Mouse (Mus musculus): ENCODE results near the gene Pdf. TPM values are rescaled to one million over a fixed set of nuclear protein-coding genes. Genes with fewer than 3 reads are reported as not detected.

Gene Pdf
- 51.0 and 53.2 TPM in 2 replicates for polyA plus RNA-seq (2015; fragmentation: Nextera tagmentation; extraction: Ambion mirVana)

DNA sequence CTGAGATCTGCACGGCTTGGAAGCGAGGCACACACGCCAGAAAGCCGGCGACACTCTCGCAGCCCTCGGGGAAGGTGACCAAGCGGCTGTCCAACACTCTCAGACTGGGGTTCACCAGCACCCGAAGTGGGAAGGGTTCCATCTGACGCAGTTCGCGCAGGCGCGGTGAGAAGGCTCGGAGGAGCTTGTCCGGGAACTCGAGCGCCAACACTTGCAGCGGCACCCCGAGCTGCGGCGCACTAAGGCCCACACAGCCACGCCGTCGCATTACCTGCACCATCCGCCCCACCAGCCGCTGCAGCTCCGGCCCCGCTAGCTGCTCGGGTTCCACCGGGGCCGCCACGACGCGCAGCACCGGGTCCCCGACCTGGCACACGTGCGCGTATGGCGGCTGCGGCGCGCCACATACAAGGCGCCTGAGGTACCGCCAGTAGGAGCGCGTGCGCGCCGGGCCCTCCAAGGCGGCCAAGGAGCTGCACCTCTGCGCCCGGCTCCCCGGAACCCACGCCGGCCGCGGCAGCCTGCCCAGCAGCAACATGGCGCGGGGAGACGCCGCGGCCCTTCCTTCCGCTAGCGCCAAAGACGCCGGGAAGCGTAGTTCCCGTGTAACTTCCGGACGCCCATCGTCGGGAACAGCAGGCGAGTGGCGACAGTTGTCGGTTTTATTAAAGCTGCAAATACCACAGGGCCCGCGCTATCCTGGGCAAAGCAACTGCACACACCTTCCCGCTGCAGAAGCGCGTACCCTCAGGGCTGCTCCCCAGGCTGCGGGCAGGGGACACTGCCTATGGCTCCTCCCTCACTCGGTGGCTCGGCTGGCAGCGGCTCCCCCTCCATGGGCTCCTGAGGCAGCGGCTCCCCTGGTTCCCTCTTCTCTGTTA is at the start of gene Pdf:
Gene Pdf (minus strand): TSS at position 554 of the 881 bp plus-strand sequence.
- WGBS = under 1% methylated on average over 87 of the region's 87 CpGs
- peak within 1 kb of the TSS; percentile 80 for H3K4me3 ChIP-seq (ENCODE audit: low read length)

DNA sequence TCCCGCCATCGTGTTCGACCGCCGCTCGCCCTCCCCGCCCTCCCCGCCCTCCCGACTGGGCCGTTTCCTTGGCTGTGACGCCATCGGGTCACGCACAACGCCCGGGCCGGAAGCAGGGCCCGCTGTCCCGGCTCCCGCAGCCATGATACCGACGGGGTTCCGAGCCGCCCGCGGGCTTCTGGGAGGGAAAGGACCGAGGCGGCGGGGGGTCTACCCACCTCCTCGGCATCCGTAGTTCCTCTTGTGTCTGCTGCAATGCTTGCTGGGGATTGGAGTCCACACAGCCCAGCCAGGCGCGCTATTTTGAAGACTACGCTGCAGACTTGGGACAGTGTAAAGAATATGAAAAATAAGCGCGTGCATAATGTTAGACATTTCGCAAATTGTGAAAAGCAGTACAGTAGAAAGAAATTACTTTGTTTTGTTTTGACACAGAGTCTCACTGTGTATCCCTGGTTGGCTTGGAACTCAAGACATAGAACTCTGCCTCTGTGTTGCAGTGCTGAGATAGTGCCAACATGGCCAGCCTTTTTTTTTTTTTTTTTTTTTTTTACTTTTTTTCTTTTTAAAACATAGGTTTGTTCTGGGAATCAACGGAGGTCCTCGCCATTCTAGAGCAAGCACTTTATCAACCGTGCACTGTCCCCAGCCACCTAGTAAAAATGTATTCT is 48.1 kb upstream of the Pdf start, which contains the start of gene Terf2:
Gene Terf2 (minus strand): TSS at position 182 of the 671 bp plus-strand sequence.
- H3K9me3 ChIP-seq (replicated peaks; ENCODE audit: control insufficient read depth, low read length) = no peaks in the 10 kb centered on the region
- peaks cover 7% of the 10 kb centered on the region; the same call in 1 of the 2 replicates for H3K36me3 ChIP-seq (ENCODE audit: control insufficient read depth, insufficient read depth)
- H3K9ac ChIP-seq (ENCODE audit: low read length) = peak within 1 kb of the TSS; percentile 96
- WGBS = 3% methylated on average over 39 of the region's 39 CpGs
- ATAC-seq (replicated peaks; ENCODE audit: extremely low read depth, insufficient read depth, low FRiP score) = peak; percentile 94
- peak within 1 kb of the TSS; percentile 80 for H3K4me3 ChIP-seq (ENCODE audit: low read length)
- peak within 1 kb of the TSS; percentile 81 for H3K4me2 ChIP-seq (ENCODE audit: low read depth, low read length)
- no peaks in the 10 kb centered on the region for H3K27me3 ChIP-seq (ENCODE audit: control insufficient read depth, insufficient read depth, low read length)
- H3K4me1 ChIP-seq (ENCODE audit: control insufficient read depth, insufficient read depth, low read length) = peaks cover 9% of the 10 kb centered on the region
- peak within 1 kb of the TSS; percentile 92 for H3K27ac ChIP-seq (ENCODE audit: low read length)

More for the DNA sequence above, at the start of gene Pdf:
- Histone ChIP-seq H3K4me1 (ENCODE audit: control insufficient read depth, insufficient read depth, low read length) (peaks cover 19% of the 10 kb centered on the region), H3K36me3 (ENCODE audit: control insufficient read depth, insufficient read depth) (peaks cover 70% of the 10 kb centered on the region), H3K27ac (ENCODE audit: low read length) (peak within 1 kb of the TSS; percentile 92), H3K27me3 (ENCODE audit: control insufficient read depth, insufficient read depth, low read length) (no peaks in the 10 kb centered on the region), H3K9ac (ENCODE audit: low read length) (peak within 1 kb of the TSS; percentile 87), H3K9me3 (replicated peaks; ENCODE audit: control insufficient read depth, low read length) (no peaks in the 10 kb centered on the region), H3K4me2 (ENCODE audit: low read depth, low read length) (peak within 1 kb of the TSS; percentile 93)
- ATAC-seq (replicated peaks; ENCODE audit: extremely low read depth, insufficient read depth, low FRiP score) = peak; percentile 86

DNA sequence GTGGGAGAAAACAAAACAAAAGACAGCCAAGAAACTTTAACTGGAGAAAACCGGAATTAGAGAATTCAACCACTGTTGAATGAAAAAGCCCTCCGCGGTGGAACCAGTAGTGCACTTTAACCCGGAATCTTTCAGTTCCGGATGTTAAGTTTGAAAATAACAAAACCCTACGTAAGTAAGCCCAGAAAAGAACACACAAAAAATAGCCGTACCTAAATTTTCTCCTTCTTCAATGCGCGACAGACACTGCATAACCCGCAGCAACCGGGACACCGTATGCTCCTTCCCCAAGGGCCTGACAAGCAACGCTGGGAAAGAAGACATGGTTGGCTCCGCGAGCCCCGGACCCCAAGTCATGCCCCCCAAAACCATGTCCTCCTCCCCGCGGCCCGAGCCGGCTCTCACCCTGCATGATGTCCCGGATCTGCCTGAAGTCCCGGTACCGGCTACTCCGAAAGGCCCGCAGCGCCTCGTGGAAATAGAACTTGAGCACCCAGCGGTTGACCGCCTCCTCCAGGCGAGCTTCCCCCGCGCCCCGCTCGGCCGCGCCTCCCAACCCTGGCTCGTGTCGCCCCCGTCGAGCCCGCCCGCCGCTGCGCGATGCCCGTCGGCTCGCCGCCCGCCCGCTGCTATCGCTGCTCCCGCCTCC is 47.4 kb upstream of the Pdf start:
- H3K4me1 ChIP-seq (ENCODE audit: control insufficient read depth, insufficient read depth, low read length) = peaks cover 9% of the 10 kb centered on the region
- H3K36me3 ChIP-seq (ENCODE audit: control insufficient read depth, insufficient read depth) = peaks cover 8% of the 10 kb centered on the region; the same call in 1 of the 2 replicates
- under 1% methylated on average over 52 of the region's 53 CpGs for WGBS
- H3K9ac ChIP-seq (ENCODE audit: low read length) = peak overlapping the region; percentile 96
- peak overlapping the region; percentile 92 for H3K27ac ChIP-seq (ENCODE audit: low read length)
- H3K4me2 ChIP-seq (ENCODE audit: low read depth, low read length) = peak overlapping the region; percentile 81
- H3K27me3 ChIP-seq (ENCODE audit: control insufficient read depth, insufficient read depth, low read length) = no peaks in the 10 kb centered on the region
- ATAC-seq (replicated peaks; ENCODE audit: extremely low read depth, insufficient read depth, low FRiP score) = peak; percentile 74
- H3K9me3 ChIP-seq (replicated peaks; ENCODE audit: control insufficient read depth, low read length) = no peaks in the 10 kb centered on the region
- peak overlapping the region; percentile 80 for H3K4me3 ChIP-seq (ENCODE audit: low read length)

DNA sequence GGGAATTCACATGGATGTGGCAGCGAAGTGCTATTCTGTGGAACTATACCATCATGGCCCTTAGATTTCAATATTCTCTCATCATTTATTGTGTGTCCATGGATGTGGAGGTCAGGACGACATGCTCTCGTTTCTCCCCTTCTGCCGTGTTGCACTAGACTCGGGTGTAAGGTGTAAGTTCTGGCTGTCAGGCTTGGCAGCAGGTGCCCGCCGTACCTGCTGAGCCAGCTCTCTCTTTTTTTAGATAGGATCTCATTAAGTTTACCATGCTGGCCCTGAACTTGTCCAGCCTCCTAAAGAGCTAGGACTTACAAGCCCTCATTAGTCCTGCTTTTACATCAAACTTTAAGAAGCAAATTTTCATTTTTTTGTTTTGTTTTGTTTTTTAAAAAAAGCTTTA is 42.1 kb upstream of the Pdf start:
- no peak overlapping the region for H3K9ac ChIP-seq (ENCODE audit: low read length)
- no peak for ATAC-seq (replicated peaks; ENCODE audit: extremely low read depth, insufficient read depth, low FRiP score)
- H3K4me1 ChIP-seq (ENCODE audit: control insufficient read depth, insufficient read depth, low read length) = peaks cover 4% of the 10 kb centered on the region
- no peak overlapping the region for H3K4me3 ChIP-seq (ENCODE audit: low read length)
- H3K27me3 ChIP-seq (ENCODE audit: control insufficient read depth, insufficient read depth, low read length) = no peaks in the 10 kb centered on the region
- H3K9me3 ChIP-seq (replicated peaks; ENCODE audit: control insufficient read depth, low read length) = no peaks in the 10 kb centered on the region
- H3K27ac ChIP-seq (ENCODE audit: low read length) = no peak overlapping the region
- peaks cover 27% of the 10 kb centered on the region for H3K36me3 ChIP-seq (ENCODE audit: control insufficient read depth, insufficient read depth)
- WGBS = 93% methylated on average over 7 of the region's 7 CpGs
- H3K4me2 ChIP-seq (ENCODE audit: low read depth, low read length) = no peak overlapping the region

DNA sequence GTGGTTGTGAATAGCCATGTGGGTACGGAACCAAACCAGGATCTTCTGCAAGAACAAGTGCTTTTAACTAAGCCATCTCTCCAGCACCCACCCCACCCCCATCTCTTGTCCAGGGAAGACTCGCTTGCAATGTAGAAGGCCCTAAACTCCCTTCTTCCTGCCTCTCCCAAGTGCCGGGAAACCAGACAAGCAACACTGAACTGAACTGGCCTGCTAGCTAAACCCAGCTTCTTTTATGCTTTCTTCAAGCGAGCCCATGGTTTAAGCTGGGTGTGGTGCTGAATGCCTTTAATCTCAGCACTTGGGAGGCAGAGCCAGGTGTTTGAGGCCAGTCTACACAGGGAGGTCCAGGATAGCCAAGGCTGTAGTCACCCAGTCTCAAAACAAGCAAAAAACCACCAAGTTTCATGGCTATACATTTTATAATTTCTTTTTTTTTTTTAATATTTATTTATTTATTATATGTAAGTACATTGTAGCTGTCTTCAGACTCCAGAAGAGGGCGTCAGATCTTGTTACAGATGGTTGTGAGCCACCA is 40.2 kb upstream of the Pdf start:
- 94% methylated on average over 5 of the region's 5 CpGs for WGBS
- Histone ChIP-seq H3K4me2 (ENCODE audit: low read depth, low read length) (no peak overlapping the region), H3K27me3 (ENCODE audit: control insufficient read depth, insufficient read depth, low read length) (no peaks in the 10 kb centered on the region), H3K4me1 (ENCODE audit: control insufficient read depth, insufficient read depth, low read length) (no peaks in the 10 kb centered on the region), H3K27ac (ENCODE audit: low read length) (no peak overlapping the region), H3K4me3 (ENCODE audit: low read length) (no peak overlapping the region), H3K9me3 (replicated peaks; ENCODE audit: control insufficient read depth, low read length) (no peaks in the 10 kb centered on the region), H3K36me3 (ENCODE audit: control insufficient read depth, insufficient read depth) (peaks cover 36% of the 10 kb centered on the region), H3K9ac (ENCODE audit: low read length) (no peak overlapping the region)
- ATAC-seq (replicated peaks; ENCODE audit: extremely low read depth, insufficient read depth, low FRiP score) = no peak

DNA sequence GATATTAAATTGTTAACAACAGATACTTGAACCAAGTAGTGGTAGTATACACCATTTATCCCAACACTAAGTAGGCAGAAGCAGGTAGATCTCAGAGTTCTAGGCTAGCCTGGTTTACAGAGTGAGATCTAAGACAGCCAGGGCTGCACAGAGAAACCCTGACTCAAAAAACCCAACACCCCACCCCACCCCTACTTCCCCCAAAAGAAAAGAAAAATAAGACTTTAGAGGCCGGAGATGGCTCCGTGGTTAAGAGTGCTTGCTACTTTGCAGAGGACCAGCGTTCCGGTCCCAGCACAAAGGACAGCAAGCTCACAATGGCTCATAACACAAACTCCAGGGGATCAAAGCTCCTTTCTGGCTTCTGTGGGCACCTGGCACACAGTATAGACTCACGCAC is 37.6 kb upstream of the Pdf start:
- 96% methylated on average over 5 of the region's 5 CpGs for WGBS
- no peak overlapping the region for H3K9ac ChIP-seq (ENCODE audit: low read length)
- H3K27me3 ChIP-seq (ENCODE audit: control insufficient read depth, insufficient read depth, low read length) = no peaks in the 10 kb centered on the region
- no peak overlapping the region for H3K4me3 ChIP-seq (ENCODE audit: low read length)
- H3K36me3 ChIP-seq (ENCODE audit: control insufficient read depth, insufficient read depth) = peaks cover 41% of the 10 kb centered on the region
- no peaks in the 10 kb centered on the region for H3K9me3 ChIP-seq (replicated peaks; ENCODE audit: control insufficient read depth, low read length)
- ATAC-seq (replicated peaks; ENCODE audit: extremely low read depth, insufficient read depth, low FRiP score) = no peak
- H3K4me1 ChIP-seq (ENCODE audit: control insufficient read depth, insufficient read depth, low read length) = no peaks in the 10 kb centered on the region
- no peak overlapping the region for H3K4me2 ChIP-seq (ENCODE audit: low read depth, low read length)
- H3K27ac ChIP-seq (ENCODE audit: low read length) = no peak overlapping the region

DNA sequence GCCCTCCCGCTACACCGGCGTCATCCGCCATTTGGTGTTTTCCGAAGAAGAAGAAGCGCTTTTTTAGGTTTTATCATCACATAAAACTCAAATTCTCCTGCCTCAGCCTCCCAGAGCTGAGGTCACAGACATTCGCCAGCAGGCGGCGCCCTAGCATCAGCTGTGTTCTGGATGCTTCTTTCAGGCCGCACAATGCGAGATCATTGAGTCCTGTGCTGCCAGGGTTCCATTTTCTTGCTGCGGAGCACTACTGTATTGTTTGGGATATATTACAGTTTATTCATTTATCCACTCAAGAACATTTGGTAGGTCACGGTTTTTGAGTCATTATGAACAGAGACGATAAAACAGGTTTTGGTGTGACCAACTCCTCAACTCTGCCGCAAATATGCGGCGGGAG is 36.9 kb upstream of the Pdf start:
- Histone ChIP-seq H3K27ac (ENCODE audit: low read length) (no peak overlapping the region), H3K27me3 (ENCODE audit: control insufficient read depth, insufficient read depth, low read length) (no peaks in the 10 kb centered on the region), H3K9me3 (replicated peaks; ENCODE audit: control insufficient read depth, low read length) (no peaks in the 10 kb centered on the region), H3K4me3 (ENCODE audit: low read length) (no peak overlapping the region), H3K4me2 (ENCODE audit: low read depth, low read length) (no peak overlapping the region), H3K4me1 (ENCODE audit: control insufficient read depth, insufficient read depth, low read length) (no peaks in the 10 kb centered on the region), H3K9ac (ENCODE audit: low read length) (no peak overlapping the region), H3K36me3 (ENCODE audit: control insufficient read depth, insufficient read depth) (peaks cover 42% of the 10 kb centered on the region)
- ATAC-seq (replicated peaks; ENCODE audit: extremely low read depth, insufficient read depth, low FRiP score) = no peak
- WGBS = 96% methylated on average over 17 of the region's 17 CpGs

DNA sequence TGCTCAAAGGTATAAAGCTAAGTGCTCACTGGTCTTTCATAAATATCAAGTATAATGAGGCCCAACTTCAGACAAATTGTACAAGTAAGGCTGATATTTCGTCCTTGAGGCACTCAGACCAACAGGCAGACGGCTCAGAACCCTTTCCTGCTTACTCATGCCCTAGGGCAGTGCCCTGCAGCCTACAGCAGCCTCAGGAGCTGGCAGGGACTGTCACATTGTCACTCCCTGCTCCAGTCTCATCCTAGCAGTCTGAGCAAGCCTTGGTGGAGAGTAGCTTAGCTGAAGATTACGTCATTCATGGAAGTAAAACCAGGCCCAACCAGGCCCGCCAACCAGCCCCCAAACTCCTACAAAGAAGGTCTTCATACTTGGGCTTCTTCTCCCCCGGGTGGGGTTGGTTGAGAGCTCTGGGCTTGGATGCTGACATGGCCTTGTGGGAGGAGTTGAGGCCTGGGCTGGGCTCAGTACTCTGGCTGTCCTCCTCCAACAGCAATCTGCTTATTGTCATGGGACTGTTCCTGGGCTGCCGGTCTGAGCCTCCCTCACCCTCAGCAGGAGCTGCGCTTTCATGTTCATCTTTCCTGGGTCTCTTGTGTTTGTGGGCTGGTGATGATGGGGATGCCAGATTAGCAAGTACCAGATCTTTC is 27.9 kb upstream of the Pdf start:
- ATAC-seq (replicated peaks; ENCODE audit: extremely low read depth, insufficient read depth, low FRiP score) = no peak
- no peaks in the 10 kb centered on the region for H3K27me3 ChIP-seq (ENCODE audit: control insufficient read depth, insufficient read depth, low read length)
- no peak overlapping the region for H3K4me3 ChIP-seq (ENCODE audit: low read length)
- H3K4me1 ChIP-seq (ENCODE audit: control insufficient read depth, insufficient read depth, low read length) = no peaks in the 10 kb centered on the region
- H3K4me2 ChIP-seq (ENCODE audit: low read depth, low read length) = no peak overlapping the region
- WGBS = 80% methylated on average over 7 of the region's 7 CpGs
- no peak overlapping the region for H3K9ac ChIP-seq (ENCODE audit: low read length)
- H3K36me3 ChIP-seq (ENCODE audit: control insufficient read depth, insufficient read depth) = peaks cover 31% of the 10 kb centered on the region
- H3K9me3 ChIP-seq (replicated peaks; ENCODE audit: control insufficient read depth, low read length) = no peaks in the 10 kb centered on the region
- H3K27ac ChIP-seq (ENCODE audit: low read length) = no peak overlapping the region
